Mouse (Mus musculus) cerebral cortex, adult 2 months (tissue): ENCODE results near the gene Myh6.

ENCODE experiments used
- WGBS: fragments of 180-500 bp; shearing (Covaris S2); methylation state at CpG from one replicate; pipeline ENCODE4 v1.1.7; 2018; 5-methylcytosine and 5-hydroxymethylcytosine counted together

The Myh6 gene

GRCm38 (mm10) chr14:54994136-54994868 is 27.6 kb upstream of the Myh6 start, which contains the start of gene Myh7:
Gene Myh7 (minus strand): TSS chr14:54994626.
- 45% methylated on average over 11 of the region's 11 CpGs for WGBS

GRCm38 (mm10) chr14:54993636-54994035 is 26.9 kb upstream of the Myh6 start:
- WGBS: 73% methylated on average over 10 of the region's 10 CpGs

- 95% methylated on average over 10 of the region's 10 CpGs for WGBS
Measured at GRCm38 (mm10) chr14:54992196-54992595, 25.5 kb upstream of the Myh6 start.

GRCm38 (mm10) chr14:54989886-54990441 is 23.2 kb upstream of the Myh6 start:
- WGBS: 73% methylated on average over 8 of the region's 8 CpGs

GRCm38 (mm10) chr14:54988882-54989281 is 22.2 kb upstream of the Myh6 start:
- WGBS: 88% methylated on average over 13 of the region's 13 CpGs

GRCm38 (mm10) chr14:54988350-54988874 is 21.7 kb upstream of the Myh6 start:
- 94% methylated on average over 9 of the region's 9 CpGs for WGBS

- 97% methylated on average over 7 of the region's 7 CpGs for WGBS
Measured at GRCm38 (mm10) chr14:54981934-54982333, 15.2 kb upstream of the Myh6 start.

GRCm38 (mm10) chr14:54978664-54979063 is 11.9 kb upstream of the Myh6 start:
- WGBS: 92% methylated on average over 8 of the region's 8 CpGs

- WGBS: 73% methylated on average over 1 of the region's 1 CpGs
Measured at GRCm38 (mm10) chr14:54976633-54977032, 9.9 kb upstream of the Myh6 start, which contains the start of gene Gm17428. Gene Gm17428 (plus strand): TSS chr14:54976933.

GRCm38 (mm10) chr14:54974068-54974791 is 7.5 kb upstream of the Myh6 start:
- 64% methylated on average over 6 of the region's 6 CpGs for WGBS

GRCm38 (mm10) chr14:54972786-54973185 is 6.1 kb upstream of the Myh6 start:
- 94% methylated on average over 11 of the region's 11 CpGs for WGBS

- WGBS: 85% methylated on average over 3 of the region's 3 CpGs
Measured at GRCm38 (mm10) chr14:54967874-54968273, 1.1 kb upstream of the Myh6 start.

- 83% methylated on average over 6 of the region's 6 CpGs for WGBS
Measured at GRCm38 (mm10) chr14:54965631-54966030, 1.1 kb downstream of the Myh6 start.

GRCm38 (mm10) chr14:54965044-54965443 is 1.7 kb downstream of the Myh6 start:
- WGBS: 89% methylated on average over 15 of the region's 15 CpGs

GRCm38 (mm10) chr14:54963727-54964126 is 3.0 kb downstream of the Myh6 start:
- WGBS: 91% methylated on average over 11 of the region's 11 CpGs

GRCm38 (mm10) chr14:54962714-54963113 is 4.0 kb downstream of the Myh6 start:
- 88% methylated on average over 7 of the region's 7 CpGs for WGBS

GRCm38 (mm10) chr14:54961487-54961886 is 5.2 kb downstream of the Myh6 start:
- 90% methylated on average over 5 of the region's 5 CpGs for WGBS

- WGBS: 61% methylated on average over 10 of the region's 10 CpGs
Measured at GRCm38 (mm10) chr14:54960769-54961168, 6.0 kb downstream of the Myh6 start.

GRCm38 (mm10) chr14:54959853-54960613 is 6.7 kb downstream of the Myh6 start:
- WGBS: 91% methylated on average over 12 of the region's 12 CpGs

- WGBS: 91% methylated on average over 3 of the region's 3 CpGs
Measured at GRCm38 (mm10) chr14:54959197-54959596, 7.5 kb downstream of the Myh6 start.

GRCm38 (mm10) chr14:54958503-54958902 is 8.2 kb downstream of the Myh6 start:
- 90% methylated on average over 4 of the region's 4 CpGs for WGBS

GRCm38 (mm10) chr14:54956533-54956932 is 10.2 kb downstream of the Myh6 start:
- WGBS: 88% methylated on average over 9 of the region's 9 CpGs
